Mouse (Mus musculus): ENCODE data around the gene Hist2h4.

Hist2h4 gene

DNA sequence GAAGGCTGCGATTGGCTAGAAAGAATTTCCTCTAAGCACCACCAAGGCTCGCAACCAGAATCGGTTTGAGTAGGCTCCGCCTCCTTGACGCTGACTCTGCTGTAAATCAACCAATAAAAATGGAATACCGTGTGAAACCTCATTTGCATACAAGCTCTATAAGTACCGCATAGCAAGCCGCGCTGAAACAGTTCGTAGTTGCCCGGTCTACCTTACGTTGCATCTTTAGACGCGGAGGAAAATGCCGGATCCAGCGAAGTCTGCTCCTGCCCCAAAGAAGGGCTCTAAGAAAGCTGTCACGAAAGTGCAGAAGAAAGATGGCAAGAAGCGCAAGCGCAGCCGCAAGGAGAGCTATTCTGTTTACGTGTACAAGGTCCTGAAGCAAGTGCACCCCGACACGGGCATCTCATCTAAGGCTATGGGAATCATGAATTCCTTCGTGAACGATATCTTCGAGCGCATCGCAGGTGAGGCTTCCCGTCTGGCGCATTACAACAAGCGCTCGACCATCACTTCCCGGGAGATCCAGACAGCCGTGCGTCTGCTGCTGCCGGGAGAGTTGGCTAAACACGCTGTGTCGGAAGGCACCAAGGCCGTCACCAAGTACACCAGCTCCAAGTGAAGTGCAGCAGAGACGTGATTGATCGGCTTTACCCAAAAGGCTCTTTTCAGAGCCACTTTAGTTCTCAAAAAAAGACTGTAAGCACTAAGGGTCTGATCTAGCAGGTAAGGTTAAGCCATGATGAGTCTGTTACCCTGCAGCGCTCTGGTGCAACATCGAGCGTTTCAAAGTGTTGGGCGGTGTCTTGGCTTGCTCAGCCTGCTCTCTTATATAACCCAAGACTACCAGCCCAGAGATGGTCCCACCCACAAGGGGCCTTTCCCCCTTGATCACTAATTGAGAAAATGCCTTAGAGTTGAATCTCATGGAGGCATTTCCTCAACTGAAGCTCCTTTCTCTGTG is 6.7 kb upstream of the Hist2h4 start, which contains the start of gene Hist2h2bb:
Gene Hist2h2bb (plus strand): TSS at position 242 of the 964 bp plus-strand sequence.
- peak; percentile 92 to 97 for DNase-seq (ENCODE audit: low spot score in 2 of 2)

DNA sequence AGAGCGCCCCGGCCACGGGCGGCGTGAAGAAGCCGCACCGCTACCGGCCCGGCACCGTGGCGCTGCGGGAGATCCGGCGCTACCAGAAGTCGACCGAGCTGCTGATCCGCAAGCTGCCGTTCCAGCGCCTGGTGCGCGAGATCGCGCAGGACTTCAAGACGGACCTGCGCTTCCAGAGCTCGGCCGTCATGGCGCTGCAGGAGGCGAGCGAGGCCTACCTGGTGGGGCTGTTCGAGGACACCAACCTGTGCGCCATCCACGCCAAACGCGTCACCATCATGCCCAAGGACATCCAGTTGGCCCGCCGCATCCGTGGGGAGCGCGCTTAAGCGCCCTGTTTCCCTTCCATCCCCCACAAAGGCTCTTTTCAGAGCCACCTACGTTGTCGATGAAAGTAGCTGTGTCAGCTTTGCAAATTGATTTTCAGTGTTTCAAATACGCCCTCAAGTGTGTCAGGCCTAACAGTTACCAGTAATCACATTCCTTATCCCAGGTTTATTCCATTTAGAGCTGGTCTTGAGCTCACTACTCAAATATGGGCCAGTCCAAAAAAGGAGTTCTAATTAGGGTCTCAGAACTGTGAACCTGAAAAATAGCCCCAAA is 5.8 kb upstream of the Hist2h4 start:
- peak; percentile 57 to 71 for DNase-seq (ENCODE audit: low spot score in 2 of 2)

DNA sequence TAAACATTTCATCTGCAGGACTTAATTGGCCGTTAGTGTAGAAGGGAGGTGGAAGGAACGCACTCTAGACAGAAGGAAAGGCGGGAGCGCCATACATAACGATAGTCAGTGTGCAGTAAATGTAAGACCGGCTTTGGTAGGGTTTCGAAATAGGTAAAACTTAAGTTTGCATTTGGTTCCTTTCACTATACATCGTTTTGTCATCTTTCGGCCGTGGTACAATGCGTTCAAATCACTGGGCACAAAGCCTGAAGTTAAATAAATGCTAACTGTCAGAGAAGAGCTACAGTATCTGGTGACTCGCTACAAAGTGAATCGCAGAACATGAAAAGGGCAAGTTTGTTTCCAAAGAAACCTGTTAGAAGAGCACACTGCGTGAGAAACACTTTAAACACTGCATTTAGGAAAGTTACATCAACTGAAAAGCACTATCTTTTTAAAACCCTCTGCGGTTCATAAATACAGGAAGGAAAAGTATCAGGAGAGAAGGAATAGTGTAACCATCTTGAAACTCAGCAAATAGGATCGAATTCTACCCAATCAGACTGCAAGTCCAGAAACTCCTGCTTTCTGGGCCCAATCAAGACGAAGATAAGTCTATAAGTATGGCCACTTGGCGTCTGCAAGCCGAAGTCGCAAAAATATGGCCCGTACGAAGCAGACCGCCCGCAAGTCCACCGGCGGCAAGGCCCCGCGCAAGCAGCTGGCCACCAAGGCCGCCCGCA is 5.1 kb upstream of the Hist2h4 start, which contains the start of gene Hist2h3b:
Gene Hist2h3b (plus strand): TSS at position 604 of the 725 bp plus-strand sequence.
- peak; percentile 88 to 95 for DNase-seq (ENCODE audit: low spot score in 2 of 2)

DNA sequence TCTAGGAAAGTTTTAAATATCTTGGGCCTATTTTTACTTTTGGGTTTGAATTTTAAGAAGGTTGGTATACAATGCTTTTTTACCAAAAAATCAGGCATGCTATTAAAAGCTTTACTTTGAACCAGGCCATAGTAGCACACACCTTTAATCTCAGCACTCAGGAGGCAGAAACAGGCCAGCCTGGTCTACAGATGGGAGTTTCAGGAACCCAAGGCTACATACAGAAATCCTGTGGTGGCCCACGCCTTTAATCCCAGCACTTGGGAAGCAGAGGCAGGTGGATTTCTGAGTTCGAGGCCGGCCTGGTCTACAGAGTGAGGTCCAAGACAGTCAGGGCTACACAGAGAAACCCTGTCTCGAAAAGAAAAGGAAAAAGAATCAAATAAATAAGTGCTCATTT is 4.4 kb upstream of the Hist2h4 start:
- DNase-seq (ENCODE audit: low spot score in 2 of 2) = peak in 1 of 2 experiments; percentile 44

DNA sequence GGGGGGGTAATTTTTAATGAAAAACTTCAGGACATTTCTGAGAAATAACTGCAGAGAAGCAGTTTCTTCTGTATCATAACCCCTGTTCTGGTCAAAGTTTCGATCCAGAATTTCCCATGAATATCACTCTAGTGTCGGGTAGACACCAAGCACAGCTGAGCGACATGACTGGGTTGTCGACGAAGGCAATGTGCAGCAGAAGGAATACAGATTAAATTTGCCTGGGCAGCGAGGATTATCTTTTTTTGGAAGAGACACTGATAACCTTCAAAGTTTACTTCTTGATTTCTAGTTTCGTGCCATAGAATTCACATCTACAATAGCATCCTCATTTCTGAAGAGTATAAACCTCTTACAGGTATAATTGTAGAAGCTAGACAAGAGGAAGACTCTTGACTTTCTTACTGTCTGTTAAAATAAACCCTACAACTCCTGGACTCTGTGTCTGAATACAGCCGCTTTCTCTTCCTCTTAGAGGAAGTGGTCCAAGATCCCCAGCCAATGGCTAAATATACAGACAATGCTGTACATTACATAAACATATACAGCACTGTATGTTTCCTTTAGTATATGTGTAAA is 3.1 kb upstream of the Hist2h4 start:
- DNase-seq (ENCODE audit: low spot score in 2 of 2) = peak in 1 of 2 experiments; percentile 34

DNA sequence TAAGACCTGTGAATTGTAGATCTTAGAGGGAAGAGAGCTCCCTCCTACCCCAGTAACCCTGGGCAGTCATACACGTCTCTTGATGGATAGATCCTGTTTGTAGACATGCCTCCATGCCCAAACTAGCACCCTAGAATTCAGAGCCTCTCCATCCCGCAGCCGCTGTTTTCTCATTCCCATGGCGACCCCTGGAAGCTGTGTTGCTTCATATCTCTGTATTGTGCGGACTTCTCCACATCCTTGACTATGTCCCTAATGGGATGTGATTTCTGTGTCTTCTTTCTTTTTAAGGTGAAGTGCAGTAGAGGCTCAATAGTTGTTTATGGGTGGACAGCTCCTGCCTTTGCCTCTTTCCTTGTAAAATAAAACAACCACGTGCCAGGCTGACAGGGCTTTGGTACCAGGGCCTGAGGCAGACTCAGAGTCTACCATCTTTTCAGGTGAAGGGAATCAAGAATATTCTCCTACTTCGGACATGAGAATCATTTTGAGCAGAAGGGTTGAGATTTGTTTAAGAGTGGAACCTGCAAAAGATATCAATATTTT is 1.4 kb upstream of the Hist2h4 start:
- DNase-seq (ENCODE audit: low spot score in 2 of 2) = no peak

DNA sequence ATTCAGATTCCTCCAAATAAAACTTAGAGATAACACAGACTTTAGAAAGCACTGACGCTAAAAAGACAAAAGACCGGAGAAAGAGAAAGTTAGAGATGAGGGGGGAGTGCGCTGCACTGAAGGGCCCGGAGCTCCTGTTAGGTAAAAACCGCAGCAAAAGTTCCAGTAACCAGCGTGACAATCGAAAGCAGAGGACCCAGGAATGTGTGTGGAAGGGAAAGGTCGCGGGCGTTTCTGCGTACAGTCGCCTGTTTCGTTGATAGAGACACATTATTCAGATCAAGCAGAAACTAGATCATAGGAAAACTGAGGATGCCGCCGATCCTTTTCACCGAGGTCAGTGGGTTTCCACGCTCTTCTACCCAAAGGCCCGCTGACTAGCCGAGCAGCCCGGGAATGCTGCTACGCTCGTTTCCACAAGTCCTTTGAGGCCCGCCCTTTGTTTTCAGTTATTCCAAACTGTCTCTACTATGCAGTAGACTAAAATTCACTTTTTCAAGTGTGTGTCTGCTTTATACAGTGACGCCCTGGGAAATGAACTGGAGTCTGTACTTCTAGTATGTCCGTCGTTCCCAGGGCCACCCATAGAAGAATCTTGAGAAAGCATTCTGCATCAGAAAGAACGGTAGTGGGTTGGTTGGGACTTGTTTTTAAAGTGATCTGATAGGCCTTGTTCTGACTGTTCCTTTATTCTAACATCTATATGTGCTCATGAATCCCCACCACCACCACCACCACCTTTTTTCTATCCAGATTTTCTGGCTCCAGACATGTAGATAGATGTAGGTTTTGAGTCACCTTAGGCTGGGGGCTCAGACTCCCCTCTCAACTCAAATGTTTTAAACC is 670 bp upstream of the Hist2h4 start:
- DNase-seq (ENCODE audit: low spot score in 2 of 2) = peak; percentile 61 to 74

DNA sequence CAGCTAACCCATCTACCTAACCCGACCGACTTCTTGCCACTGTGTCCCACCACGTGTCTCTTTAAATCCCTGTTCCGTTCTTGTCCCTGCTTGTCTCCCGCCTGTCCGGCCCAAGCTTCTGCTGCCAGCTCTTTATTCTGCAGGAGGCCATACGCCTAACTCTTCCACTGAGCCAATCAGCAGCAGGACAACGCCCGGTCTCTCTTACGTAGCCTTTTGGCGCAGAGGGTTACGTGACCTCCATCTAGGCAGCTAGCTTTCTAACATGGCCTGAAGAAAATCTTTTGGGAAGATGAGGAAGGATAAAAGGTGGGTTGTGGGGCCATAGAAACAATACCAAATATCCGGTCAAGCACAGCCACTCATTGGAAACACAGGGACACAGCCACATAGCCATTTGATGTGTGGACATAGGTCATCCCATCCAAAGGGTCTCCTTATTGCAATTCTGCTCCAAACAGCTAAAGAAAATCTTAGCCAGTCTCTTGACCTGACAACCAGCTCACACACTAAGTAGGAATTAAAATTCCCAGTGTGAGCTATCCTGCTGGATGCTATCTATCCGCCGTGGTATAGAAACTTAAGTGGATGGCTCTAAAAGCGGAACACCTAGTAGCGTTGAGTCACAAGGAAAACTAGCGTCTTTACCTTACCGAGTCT is 765 bp downstream of the Hist2h4 start:
- DNase-seq (ENCODE audit: low spot score in 2 of 2) = peak; percentile 74 to 84

DNA sequence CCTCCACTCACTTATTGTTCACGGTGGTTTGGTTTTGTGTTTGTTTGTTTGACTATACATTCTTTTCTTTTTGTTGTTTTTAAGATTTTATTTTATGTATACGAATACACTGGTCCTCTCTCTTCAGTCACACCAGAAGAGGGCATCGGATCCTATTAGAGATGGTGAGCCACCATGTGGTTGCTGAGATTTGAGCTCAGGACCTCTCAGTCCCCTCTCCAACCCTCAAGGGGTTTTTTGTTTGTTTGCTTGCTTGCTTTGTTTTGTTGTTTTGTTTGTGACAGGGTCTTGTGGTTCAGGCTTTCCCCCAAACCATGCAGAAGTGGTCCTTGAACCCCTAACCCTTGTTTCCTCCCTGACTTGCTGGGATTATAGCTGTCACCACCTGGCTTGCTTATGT is 1.5 kb downstream of the Hist2h4 start:
- DNase-seq (ENCODE audit: low spot score in 2 of 2) = no peak

DNA sequence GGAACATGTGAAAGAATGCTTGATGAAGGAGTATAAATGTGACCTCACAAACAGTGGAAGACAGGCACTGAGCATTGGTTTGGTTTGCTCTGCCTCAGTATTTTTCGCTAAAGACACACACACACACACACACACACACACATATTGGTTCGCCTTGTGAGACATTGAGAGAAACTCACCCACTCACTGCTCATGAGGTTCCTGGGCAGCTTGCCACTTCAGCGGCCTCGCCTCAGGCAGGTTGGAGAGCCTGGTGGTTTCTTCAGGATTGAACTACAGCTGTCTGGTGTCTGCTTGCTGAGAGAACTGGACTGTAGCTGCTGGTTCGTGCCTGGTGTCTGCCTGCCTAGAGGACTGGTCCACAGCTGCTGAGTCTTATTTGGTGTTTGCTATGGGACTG is 2.9 kb downstream of the Hist2h4 start:
- no peak for DNase-seq (ENCODE audit: low spot score in 2 of 2)

DNA sequence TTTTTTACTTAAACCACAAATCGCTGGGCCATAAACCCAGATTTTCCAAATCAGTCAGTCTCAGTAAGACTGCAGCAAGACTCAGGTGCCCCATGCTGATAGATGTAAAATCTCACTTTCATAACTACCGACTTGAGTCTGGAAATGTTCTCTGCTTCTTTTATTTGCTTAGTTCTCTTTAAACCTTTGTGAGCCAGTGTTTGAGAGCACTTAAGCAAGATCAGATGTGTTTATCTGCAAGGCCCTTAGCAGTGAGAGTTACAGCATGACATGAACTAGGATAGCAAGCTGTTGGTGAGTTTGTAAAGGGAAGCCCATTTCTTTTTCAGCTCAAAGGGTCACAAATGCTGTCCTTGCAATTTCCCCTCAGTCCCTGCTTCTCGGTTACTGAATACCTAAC is 5.9 kb downstream of the Hist2h4 start:
- DNase-seq (ENCODE audit: low spot score in 2 of 2) = no peak

DNA sequence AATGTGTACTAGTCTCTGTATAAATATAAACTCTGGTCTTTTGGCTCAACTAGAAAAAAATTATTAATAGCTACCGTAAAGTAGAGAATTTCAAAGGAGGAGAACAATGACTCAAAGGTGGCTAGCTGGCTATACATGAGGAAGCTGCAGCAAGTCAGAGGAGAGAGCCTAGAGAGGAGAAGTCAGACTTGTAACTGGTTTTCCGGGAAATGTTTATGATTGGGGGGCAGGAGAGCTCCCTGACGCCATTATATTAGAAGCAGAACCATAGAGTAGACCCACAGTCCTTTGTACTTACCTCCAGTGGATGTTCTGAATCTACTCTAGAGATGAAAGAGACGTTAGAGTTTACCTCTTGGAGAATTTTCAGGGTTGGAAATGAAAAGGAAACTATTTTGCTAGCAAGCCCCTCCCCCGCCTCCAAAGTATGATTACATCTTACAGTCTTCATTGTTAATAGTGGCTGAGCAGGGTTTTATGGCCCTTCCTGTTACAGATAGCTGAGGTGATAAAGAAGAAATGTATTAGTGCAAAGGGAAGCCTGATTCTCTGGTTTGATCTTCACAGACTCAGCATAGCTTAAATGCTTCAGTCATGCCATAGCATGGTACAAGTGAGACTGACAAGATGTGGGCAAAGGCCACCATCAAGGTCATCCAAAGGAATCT is 7.1 kb downstream of the Hist2h4 start:
- DNase-seq (ENCODE audit: low spot score in 2 of 2) = no peak

DNA sequence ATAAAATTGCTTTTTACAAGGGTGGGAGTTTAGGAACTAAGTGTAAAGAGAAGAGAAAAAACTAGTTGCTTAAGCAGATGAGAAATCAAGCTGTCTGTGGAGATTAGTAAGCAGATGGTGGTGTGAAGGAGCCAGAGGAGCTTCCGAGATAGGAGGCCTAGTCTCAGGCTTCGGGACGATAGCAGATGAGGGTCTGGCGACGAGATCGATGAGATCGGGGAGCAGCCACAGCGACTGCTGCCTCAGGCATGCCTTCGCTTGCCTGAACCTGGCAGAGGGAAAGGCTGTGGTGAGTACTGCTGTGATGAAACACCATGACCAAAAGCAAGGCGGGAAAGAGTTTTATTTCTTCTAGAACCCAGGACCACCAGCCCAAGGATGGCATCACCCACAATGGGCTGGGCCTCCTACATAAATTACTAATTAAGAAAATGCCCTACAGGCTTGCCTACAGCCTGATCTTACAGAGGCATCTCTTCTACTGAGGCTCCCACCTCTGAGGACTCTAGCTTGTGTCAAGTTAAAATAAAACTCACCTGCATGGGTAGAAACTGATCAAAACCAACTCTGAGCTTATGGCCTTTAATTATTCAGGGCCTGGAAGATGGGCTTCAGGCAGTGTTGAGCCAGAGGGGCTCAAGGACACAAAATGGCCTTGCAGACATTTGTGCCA is 8.3 kb downstream of the Hist2h4 start:
- peak in 1 of 2 experiments; percentile 57 for DNase-seq (ENCODE audit: low spot score in 2 of 2)

DNA sequence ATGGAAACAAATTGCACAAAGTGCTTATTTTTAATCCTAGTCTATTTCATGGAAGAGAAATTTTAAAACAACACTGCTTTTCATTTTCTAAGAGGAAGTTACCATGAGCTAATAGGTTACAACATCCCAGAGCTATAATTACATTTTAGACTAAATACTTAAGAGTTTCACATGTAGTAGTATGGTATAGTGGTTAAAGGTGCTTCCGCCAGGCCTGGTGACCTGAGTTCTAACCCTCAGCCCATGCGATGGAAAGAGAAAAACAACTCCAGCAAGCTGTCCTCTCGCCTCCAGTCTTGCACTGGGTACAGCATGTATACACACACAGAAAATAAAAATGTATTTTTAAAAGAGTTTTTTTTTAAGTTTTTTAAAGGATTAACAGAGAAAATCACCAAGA is 11.3 kb downstream of the Hist2h4 start:
- no peak for DNase-seq (ENCODE audit: low spot score in 2 of 2)

DNA sequence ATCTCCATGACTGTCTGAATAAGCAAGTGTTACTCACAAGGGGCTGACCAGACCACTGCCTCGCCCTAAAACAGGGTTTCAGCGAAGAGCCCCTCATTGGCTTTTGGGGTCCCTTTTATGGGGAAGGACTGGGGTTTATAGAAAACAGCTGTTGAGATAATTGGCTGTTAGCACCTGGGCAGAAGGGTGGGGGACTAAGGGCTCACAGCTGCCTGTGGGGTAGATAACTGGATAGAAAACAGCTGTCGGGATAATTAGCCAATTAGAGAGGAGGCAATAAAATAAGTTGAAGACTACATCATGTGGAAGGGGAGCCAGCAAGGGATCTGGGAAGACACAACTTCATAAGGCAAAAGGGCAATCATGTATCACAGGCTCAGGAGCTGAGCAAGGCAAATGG is 12.2 kb downstream of the Hist2h4 start:
- no peak for DNase-seq (ENCODE audit: low spot score in 2 of 2)

DNA sequence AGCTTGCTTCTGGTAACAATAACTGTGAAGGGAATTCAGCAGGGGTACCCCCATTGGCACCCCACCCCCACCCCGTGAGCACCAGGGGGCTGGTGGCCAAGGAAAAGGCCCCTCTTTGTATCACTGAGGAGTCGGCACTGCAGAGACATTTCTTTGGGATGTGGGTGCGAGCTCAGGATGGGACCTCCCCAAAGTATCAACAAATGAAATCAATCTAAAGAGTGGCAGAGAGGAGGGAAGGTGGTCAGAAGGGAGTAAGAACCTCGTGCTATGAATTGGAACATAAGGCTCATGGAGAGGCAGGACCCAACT is 14.1 kb downstream of the Hist2h4 start:
- no peak for DNase-seq (ENCODE audit: low spot score in 2 of 2)

DNA sequence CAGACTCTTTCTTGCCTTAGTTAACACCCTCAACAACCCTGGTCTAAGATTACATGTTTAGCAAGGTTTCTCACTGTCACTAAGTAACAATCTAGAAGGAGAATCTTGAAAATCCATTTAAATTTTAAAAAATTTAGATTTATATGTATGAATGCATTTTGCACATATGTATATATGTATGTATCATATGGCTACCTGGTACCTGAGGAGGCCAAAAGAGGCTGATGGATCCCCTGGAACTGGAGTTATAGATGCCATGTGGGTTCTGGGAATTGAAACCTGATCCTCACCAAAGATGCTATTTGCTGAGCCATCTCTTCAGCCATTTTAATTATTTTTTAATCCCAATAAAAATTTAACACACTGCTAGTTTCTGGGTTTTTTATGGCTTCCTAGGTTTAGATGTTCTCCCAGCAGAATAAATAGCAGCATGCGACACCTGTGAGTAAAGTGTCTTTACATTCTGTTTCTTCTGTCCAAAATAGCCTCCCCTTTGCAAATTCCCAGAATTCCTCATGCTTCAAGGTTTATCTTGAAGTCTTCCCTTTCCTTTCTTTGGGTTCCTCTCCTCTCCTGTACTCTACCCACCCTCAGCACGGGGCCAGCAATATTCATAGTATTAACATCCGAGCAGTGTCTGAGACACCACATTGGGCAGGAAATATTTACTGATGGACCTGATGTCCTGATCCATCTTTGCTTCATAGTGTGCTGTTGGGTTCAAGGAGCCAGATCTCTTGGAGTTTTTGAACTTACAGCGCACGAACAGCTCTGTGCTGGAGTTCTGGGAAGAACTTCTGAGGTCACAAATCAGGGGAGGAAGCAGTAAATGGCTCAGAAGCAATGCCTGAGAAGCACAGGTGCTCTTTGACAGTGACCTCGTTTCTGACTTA is 14.7 kb downstream of the Hist2h4 start:
- DNase-seq (ENCODE audit: low spot score in 2 of 2) = peak in 1 of 2 experiments; percentile 45
